Mouse (Mus musculus): Measurements from ENCODE around the gene 4930503E14Rik. TPM values are rescaled to one million over a fixed set of nuclear protein-coding genes. Genes with fewer than 3 reads are reported as not detected.
"Not testable (repeated sequence)": the region's sequence is repeated elsewhere in the genome, so short reads cannot be mapped to it uniquely, and the experiment has no call there.

4930503E14Rik gene
- not detected in 2 replicates for polyA plus RNA-seq (2012; ENCODE audit: insufficient read depth, insufficient read length, missing spikeins)

GRCm38 (mm10) chr14:44213154-44213553 is at the start of gene 4930503E14Rik:
Gene 4930503E14Rik, minus strand, starts transcription at chr14:44213254.
- not testable (repeated sequence) for H3K4me1 ChIP-seq (ENCODE audit: control insufficient read depth, insufficient read depth, low read length); H3K4me3 ChIP-seq (ENCODE audit: insufficient read depth, low read length); H3K27ac ChIP-seq (ENCODE audit: insufficient read depth, low read depth, low read length)

- H3K4me1 ChIP-seq (ENCODE audit: control insufficient read depth, insufficient read depth, low read length): no peaks in the 10 kb centered on the region
- no peak for TF ChIP-seq CTCF (IDR thresholded peaks at IDR 0.05; ENCODE audit: low read depth, low read length)
- TF ChIP-seq POLR2A (IDR thresholded peaks at IDR 0.05; ENCODE audit: borderline replicate concordance, low read depth, low read length): no peak
- H3K4me3 ChIP-seq (ENCODE audit: insufficient read depth, low read length): no peak overlapping the region
- no peak overlapping the region for H3K27ac ChIP-seq (ENCODE audit: insufficient read depth, low read depth, low read length)
Measured at GRCm38 (mm10) chr14:44248039-44248438, 35.0 kb upstream of the 4930503E14Rik start.

GRCm38 (mm10) chr14:44197361-44197760 is 15.7 kb downstream of the 4930503E14Rik start, which contains the start of gene Gm8212:
Gene Gm8212, plus strand, starts transcription at chr14:44197661.
- H3K4me3 ChIP-seq (ENCODE audit: insufficient read depth, low read length); H3K27ac ChIP-seq (ENCODE audit: insufficient read depth, low read depth, low read length); H3K4me1 ChIP-seq (ENCODE audit: control insufficient read depth, insufficient read depth, low read length): not testable (repeated sequence)

GRCm38 (mm10) chr14:44123551-44123950 is 89.5 kb downstream of the 4930503E14Rik start, which contains the start of gene Gm3327:
Gene Gm3327, plus strand, starts transcription at chr14:44123851.
- not testable (repeated sequence) for H3K4me1 ChIP-seq (ENCODE audit: control insufficient read depth, insufficient read depth, low read length); H3K27ac ChIP-seq (ENCODE audit: insufficient read depth, low read depth, low read length); H3K4me3 ChIP-seq (ENCODE audit: insufficient read depth, low read length)

Other genes starting within 250 kb of the 4930503E14Rik start
- not detected in 2 replicates for gene Ang6, start 211.0 kb downstream of the 4930503E14Rik start, polyA plus RNA-seq (2012; ENCODE audit: insufficient read depth, insufficient read length, missing spikeins)
- not detected in 2 replicates for gene Ear2, start 110.6 kb downstream of the 4930503E14Rik start, polyA plus RNA-seq (2012; ENCODE audit: insufficient read depth, insufficient read length, missing spikeins)
- gene Gm3327, start 89.4 kb downstream of the 4930503E14Rik start, polyA plus RNA-seq (2012; ENCODE audit: insufficient read depth, insufficient read length, missing spikeins): not detected in 2 replicates
- not detected in 2 replicates for gene Gm8212, start 15.6 kb downstream of the 4930503E14Rik start, polyA plus RNA-seq (2012; ENCODE audit: insufficient read depth, insufficient read length, missing spikeins)
- not detected in 2 replicates for gene Gm8220, start 72.3 kb upstream of the 4930503E14Rik start, polyA plus RNA-seq (2012; ENCODE audit: insufficient read depth, insufficient read length, missing spikeins)
- not detected in 2 replicates for gene Gm5930, start 125.3 kb upstream of the 4930503E14Rik start, polyA plus RNA-seq (2012; ENCODE audit: insufficient read depth, insufficient read length, missing spikeins)
- not detected in 2 replicates for gene Gm8229, start 152.1 kb upstream of the 4930503E14Rik start, polyA plus RNA-seq (2012; ENCODE audit: insufficient read depth, insufficient read length, missing spikeins)
- gene Gm3371, start 197.4 kb upstream of the 4930503E14Rik start, polyA plus RNA-seq (2012; ENCODE audit: insufficient read depth, insufficient read length, missing spikeins): not detected in 2 replicates
- gene Gm8232, start 220.4 kb upstream of the 4930503E14Rik start, polyA plus RNA-seq (2012; ENCODE audit: insufficient read depth, insufficient read length, missing spikeins): not detected in 2 replicates